Mouse (Mus musculus) heart, embryonic 13.5 days (tissue): ENCODE measurements at regions not wholly inside any gene's neighbourhood (a gene's known extent, or its start where the extent isn't known, plus 50 kb on each side); places are given as distances from the start of the nearest gene placed in this dataset.

Experiments used
- ATAC-seq: fragments of 200-750 bp; cut with Nextera tagmentation; 2 replicates; pipeline ENCODE4 v1.8.0; 2017; ENCODE audit warnings: moderate TSS enrichment; ENCODE audit not compliant: insufficient number of reproducible peaks, low FRiP score, low TSS enrichment; ENCODE audit errors: extremely low read depth
- H3K27ac ChIP-seq: fragments of 300-500 bp; sonication (generic); replicated peaks from 2 replicates; pipeline ENCODE4 v1.5.1; 2015; ENCODE audit warnings: moderate library complexity, mild to moderate bottlenecking, inconsistent platforms
- H3K27me3 ChIP-seq: fragments of 300-500 bp; sonication (generic); replicated peaks from 2 replicates; pipeline ENCODE4 v1.6.1; 2015; ENCODE audit warnings: mild to moderate bottlenecking, inconsistent platforms
- H3K36me3 ChIP-seq: fragments of 300-500 bp; sonication (generic); 2 replicates; pipeline ENCODE4 v1.6.1; 2015; ENCODE audit warnings: mild to moderate bottlenecking, inconsistent platforms
- H3K4me1 ChIP-seq: fragments of 300-500 bp; sonication (generic); 2 replicates; pipeline ENCODE4 v1.6.1; 2015; ENCODE audit warnings: inconsistent platforms
- H3K4me2 ChIP-seq: fragments of 300-500 bp; sonication (generic); 2 replicates; pipeline ENCODE4 v1.6.1; 2015; ENCODE audit warnings: inconsistent platforms, mild to moderate bottlenecking, moderate library complexity
- H3K4me3 ChIP-seq: fragments of 300-500 bp; sonication (generic); 2 replicates; pipeline ENCODE4 v1.5.1; 2015; ENCODE audit warnings: moderate library complexity, mild to moderate bottlenecking, inconsistent platforms
- H3K9ac ChIP-seq: fragments of 300-500 bp; sonication (generic); 2 replicates; pipeline ENCODE4 v1.6.1; 2015; ENCODE audit warnings: inconsistent platforms, mild to moderate bottlenecking, moderate library complexity
- H3K9me3 ChIP-seq: fragments of 300-500 bp; sonication (generic); 2 replicates; pipeline ENCODE4 v1.6.1; 2016; ENCODE audit warnings: inconsistent platforms
- WGBS: fragments of 180-500 bp; shearing (Covaris S2); methylation state at CpG from one replicate; pipeline ENCODE4 v1.1.7; 2015; ENCODE audit warnings: mixed read lengths; 5-methylcytosine and 5-hydroxymethylcytosine counted together

GRCm38 (mm10) chr6:51641965-51642364 lies 118.3 kb downstream of the Snx10 start:
- peaks cover 7% of the 10 kb centered on the region for H3K4me1 ChIP-seq
- no peak overlapping the region for H3K27ac ChIP-seq
- no peak overlapping the region for H3K4me3 ChIP-seq
- WGBS, result 59% methylated on average over 5 of the region's 5 CpGs
- ATAC-seq, result no peak
- no peaks in the 10 kb centered on the region for H3K27me3 ChIP-seq
- no peaks in the 10 kb centered on the region for H3K36me3 ChIP-seq
- H3K9ac ChIP-seq, result no peak overlapping the region
- no peak overlapping the region for H3K4me2 ChIP-seq
- no peaks in the 10 kb centered on the region for H3K9me3 ChIP-seq

GRCm38 (mm10) chr6:51648813-51649212 lies 125.1 kb downstream of the Snx10 start:
- Histone ChIP-seq H3K4me3 (no peak overlapping the region), H3K4me2 (no peak overlapping the region), H3K27ac (no peak overlapping the region), H3K9ac (no peak overlapping the region), H3K27me3 (no peaks in the 10 kb centered on the region), H3K4me1 (no peaks in the 10 kb centered on the region), H3K9me3 (0 out of 2 replicates have a peak, but pooled peaks cover 4% of the 10 kb centered on the region), H3K36me3 (no peaks in the 10 kb centered on the region)
- no peak for ATAC-seq
- 86% methylated on average over 7 of the region's 7 CpGs for WGBS

GRCm38 (mm10) chr6:51653753-51654152 lies 130.1 kb downstream of the Snx10 start:
- Histone ChIP-seq H3K9me3 (0 out of 2 replicates have a peak, but pooled peaks cover 4% of the 10 kb centered on the region), H3K4me1 (peaks cover 5% of the 10 kb centered on the region; the same call in 1 of the 2 replicates), H3K4me2 (no peak overlapping the region), H3K4me3 (no peak overlapping the region), H3K36me3 (no peaks in the 10 kb centered on the region), H3K27ac (no peak overlapping the region), H3K27me3 (no peaks in the 10 kb centered on the region), H3K9ac (no peak overlapping the region)
- no peak for ATAC-seq
- WGBS, result 89% methylated on average over 8 of the region's 8 CpGs

GRCm38 (mm10) chr6:51654991-51655390 lies 131.3 kb downstream of the Snx10 start:
- no peak for ATAC-seq
- Histone ChIP-seq H3K27me3 (no peaks in the 10 kb centered on the region), H3K4me2 (no peak overlapping the region), H3K9ac (no peak overlapping the region), H3K9me3 (0 out of 2 replicates have a peak, but pooled peaks cover 4% of the 10 kb centered on the region), H3K36me3 (no peaks in the 10 kb centered on the region), H3K4me3 (no peak overlapping the region), H3K4me1 (peaks cover 5% of the 10 kb centered on the region; the same call in 1 of the 2 replicates), H3K27ac (no peak overlapping the region)
- WGBS, result 82% methylated on average over 4 of the region's 4 CpGs

- H3K27ac ChIP-seq, result no peak overlapping the region
- H3K27me3 ChIP-seq, result no peaks in the 10 kb centered on the region
- peaks cover 5% of the 10 kb centered on the region; the same call in 1 of the 2 replicates for H3K4me1 ChIP-seq
- 0 out of 2 replicates have a peak, but pooled peaks cover 4% of the 10 kb centered on the region for H3K9me3 ChIP-seq
- no peak overlapping the region for H3K9ac ChIP-seq
- ATAC-seq, result no peak
- WGBS, result 87% methylated on average over 7 of the region's 7 CpGs
- no peaks in the 10 kb centered on the region for H3K36me3 ChIP-seq
- no peak overlapping the region for H3K4me3 ChIP-seq
- no peak overlapping the region for H3K4me2 ChIP-seq
Measured at GRCm38 (mm10) chr6:51656078-51656477, 132.4 kb downstream of the Snx10 start.

- H3K9ac ChIP-seq, result no peak overlapping the region
- H3K4me1 ChIP-seq, result peaks cover 5% of the 10 kb centered on the region; the same call in 1 of the 2 replicates
- H3K4me2 ChIP-seq, result no peak overlapping the region
- H3K27ac ChIP-seq, result no peak overlapping the region
- no peaks in the 10 kb centered on the region for H3K36me3 ChIP-seq
- H3K9me3 ChIP-seq, result 0 out of 2 replicates have a peak, but pooled peaks cover 3% of the 10 kb centered on the region
- no peaks in the 10 kb centered on the region for H3K27me3 ChIP-seq
- no peak for ATAC-seq
- no peak overlapping the region for H3K4me3 ChIP-seq
- 59% methylated on average over 12 of the region's 12 CpGs for WGBS
Measured at GRCm38 (mm10) chr6:51656883-51657640, 133.4 kb downstream of the Snx10 start.

- ATAC-seq, result no peak
- no peaks in the 10 kb centered on the region for H3K36me3 ChIP-seq
Measured at GRCm38 (mm10) chr6:51658360-51658759, 134.7 kb downstream of the Snx10 start.

GRCm38 (mm10) chr6:51663178-51663577 lies 139.5 kb downstream of the Snx10 start:
- H3K4me1 ChIP-seq, result no peaks in the 10 kb centered on the region
- H3K27ac ChIP-seq, result no peak overlapping the region
- no peak overlapping the region for H3K9ac ChIP-seq
- no peak for ATAC-seq
- H3K4me3 ChIP-seq, result no peak overlapping the region
- H3K4me2 ChIP-seq, result no peak overlapping the region
- no peaks in the 10 kb centered on the region for H3K27me3 ChIP-seq
- H3K9me3 ChIP-seq, result peaks cover 20% of the 10 kb centered on the region
- 80% methylated on average over 3 of the region's 3 CpGs for WGBS
- no peaks in the 10 kb centered on the region for H3K36me3 ChIP-seq

More at GRCm38 (mm10) chr6:51658360-51658759, 134.7 kb downstream of the Snx10 start:
- H3K4me2 ChIP-seq, result no peak overlapping the region
- H3K27me3 ChIP-seq, result no peaks in the 10 kb centered on the region
- 53% methylated on average over 8 of the region's 8 CpGs for WGBS
- no peak overlapping the region for H3K4me3 ChIP-seq
- H3K9ac ChIP-seq, result no peak overlapping the region
- H3K9me3 ChIP-seq, result peaks cover 4% of the 10 kb centered on the region; the same call in 1 of the 2 replicates
- peaks cover 5% of the 10 kb centered on the region; the same call in 1 of the 2 replicates for H3K4me1 ChIP-seq
- H3K27ac ChIP-seq, result no peak overlapping the region

GRCm38 (mm10) chr6:51664049-51664448 lies 140.3 kb downstream of the Snx10 start:
- no peaks in the 10 kb centered on the region for H3K36me3 ChIP-seq
- ATAC-seq, result no peak
- 89% methylated on average over 5 of the region's 5 CpGs for WGBS
- peaks cover 20% of the 10 kb centered on the region for H3K9me3 ChIP-seq
- H3K9ac ChIP-seq, result no peak overlapping the region
- no peak overlapping the region for H3K4me2 ChIP-seq
- no peaks in the 10 kb centered on the region for H3K4me1 ChIP-seq
- H3K27ac ChIP-seq, result no peak overlapping the region
- H3K4me3 ChIP-seq, result no peak overlapping the region
- no peaks in the 10 kb centered on the region for H3K27me3 ChIP-seq

GRCm38 (mm10) chr6:51667022-51667421 lies 143.3 kb downstream of the Snx10 start:
- WGBS, result 40% methylated on average over 3 of the region's 3 CpGs
- H3K9me3 ChIP-seq, result peaks cover 20% of the 10 kb centered on the region
- no peak overlapping the region for H3K4me2 ChIP-seq
- no peaks in the 10 kb centered on the region for H3K36me3 ChIP-seq
- ATAC-seq, result no peak
- H3K9ac ChIP-seq, result no peak overlapping the region
- H3K4me1 ChIP-seq, result no peaks in the 10 kb centered on the region
- H3K27me3 ChIP-seq, result no peaks in the 10 kb centered on the region
- H3K27ac ChIP-seq, result no peak overlapping the region
- no peak overlapping the region for H3K4me3 ChIP-seq

- no peak overlapping the region for H3K9ac ChIP-seq
- H3K9me3 ChIP-seq, result no peaks in the 10 kb centered on the region
- no peak overlapping the region for H3K27ac ChIP-seq
- no peaks in the 10 kb centered on the region for H3K27me3 ChIP-seq
- no peak for ATAC-seq
- H3K4me3 ChIP-seq, result no peak overlapping the region
- H3K4me1 ChIP-seq, result peaks cover 4% of the 10 kb centered on the region
- no peak overlapping the region for H3K4me2 ChIP-seq
- 82% methylated on average over 13 of the region's 13 CpGs for WGBS
- no peaks in the 10 kb centered on the region for H3K36me3 ChIP-seq
Measured at GRCm38 (mm10) chr6:51675342-51675945, 151.7 kb downstream of the Snx10 start.
